Mouse (Mus musculus): ENCODE measurements around the gene Gm17571. TPM values are rescaled to one million over a fixed set of nuclear protein-coding genes. Genes with fewer than 3 reads are reported as not detected.

Gene Gm17571
- total and polyA plus RNA-seq, 2 experiments from 2014 or later: not detected

- Histone ChIP-seq H3K36me3 (ENCODE audit: insufficient read depth, low read length) (no peaks in the 10 kb centered on the region), H3K9ac (replicated peaks; ENCODE audit: low read length) (no peak overlapping the region), H3K4me1 (ENCODE audit: insufficient read depth, low read length) (no peaks in the 10 kb centered on the region), H3K4me2 (ENCODE audit: low read depth, low read length) (no peak overlapping the region), H3K27ac (no peak overlapping the region), H3K27me3 (ENCODE audit: insufficient read depth, low read length) (no peaks in the 10 kb centered on the region), H3K4me3 (ENCODE audit: low read length) (no peak overlapping the region), H3K9me3 (ENCODE audit: low read length) (no peaks in the 10 kb centered on the region)
- no peak for DNase-seq (ENCODE audit: low spot score)
- WGBS: 50% methylated on average over 6 of the region's 6 CpGs
- TF ChIP-seq CTCF (IDR thresholded peaks at IDR 0.05; ENCODE audit: low read depth): no peak
- no peak for ATAC-seq
Measured at GRCm38 (mm10) chr9:13440911-13441310, 5.6 kb downstream of the Gm17571 start.

- no peak overlapping the region for H3K27ac ChIP-seq
- ATAC-seq (no peak), DNase-seq (ENCODE audit: low spot score) (no peak)
- H3K4me1 ChIP-seq (ENCODE audit: insufficient read depth, low read length): no peaks in the 10 kb centered on the region
- no peaks in the 10 kb centered on the region for H3K27me3 ChIP-seq (ENCODE audit: insufficient read depth, low read length)
- no peak overlapping the region for H3K4me2 ChIP-seq (ENCODE audit: low read depth, low read length)
- no peak for TF ChIP-seq CTCF (IDR thresholded peaks at IDR 0.05; ENCODE audit: low read depth)
- no peak overlapping the region for H3K9ac ChIP-seq (replicated peaks; ENCODE audit: low read length)
- H3K36me3 ChIP-seq (ENCODE audit: insufficient read depth, low read length): no peaks in the 10 kb centered on the region
- H3K4me3 ChIP-seq (ENCODE audit: low read length): no peak overlapping the region
- WGBS: 72% methylated on average over 6 of the region's 6 CpGs
- no peaks in the 10 kb centered on the region for H3K9me3 ChIP-seq (ENCODE audit: low read length)
Measured at GRCm38 (mm10) chr9:13433501-13434090, 13.0 kb downstream of the Gm17571 start.

GRCm38 (mm10) chr9:13431646-13432045 is 14.9 kb downstream of the Gm17571 start:
- 69% methylated on average over 3 of the region's 3 CpGs for WGBS
- H3K4me1 ChIP-seq (ENCODE audit: insufficient read depth, low read length): no peaks in the 10 kb centered on the region
- ATAC-seq (no peak), DNase-seq (ENCODE audit: low spot score) (no peak)
- no peak overlapping the region for H3K4me3 ChIP-seq (ENCODE audit: low read length)
- no peaks in the 10 kb centered on the region for H3K27me3 ChIP-seq (ENCODE audit: insufficient read depth, low read length)
- no peak for TF ChIP-seq CTCF (IDR thresholded peaks at IDR 0.05; ENCODE audit: low read depth)
- no peak overlapping the region for H3K27ac ChIP-seq
- H3K9ac ChIP-seq (replicated peaks; ENCODE audit: low read length): no peak overlapping the region
- H3K4me2 ChIP-seq (ENCODE audit: low read depth, low read length): no peak overlapping the region
- H3K36me3 ChIP-seq (ENCODE audit: insufficient read depth, low read length): no peaks in the 10 kb centered on the region
- no peaks in the 10 kb centered on the region for H3K9me3 ChIP-seq (ENCODE audit: low read length)

- H3K4me3 ChIP-seq (ENCODE audit: low read length): no peak overlapping the region
- H3K36me3 ChIP-seq (ENCODE audit: insufficient read depth, low read length): no peaks in the 10 kb centered on the region
- H3K27me3 ChIP-seq (ENCODE audit: insufficient read depth, low read length): no peaks in the 10 kb centered on the region
- H3K9ac ChIP-seq (replicated peaks; ENCODE audit: low read length): no peak overlapping the region
- no peaks in the 10 kb centered on the region for H3K4me1 ChIP-seq (ENCODE audit: insufficient read depth, low read length)
- ATAC-seq: no peak
- H3K4me2 ChIP-seq (ENCODE audit: low read depth, low read length): no peak overlapping the region
- H3K9me3 ChIP-seq (ENCODE audit: low read length): no peaks in the 10 kb centered on the region
- no peak for DNase-seq (ENCODE audit: low spot score)
- H3K27ac ChIP-seq: no peak overlapping the region
- TF ChIP-seq CTCF (IDR thresholded peaks at IDR 0.05; ENCODE audit: low read depth): no peak
Measured at GRCm38 (mm10) chr9:13430744-13431143, 15.8 kb downstream of the Gm17571 start.

GRCm38 (mm10) chr9:13430302-13430701 is 16.3 kb downstream of the Gm17571 start:
- no peak for TF ChIP-seq CTCF (IDR thresholded peaks at IDR 0.05; ENCODE audit: low read depth)
- Histone ChIP-seq H3K4me2 (ENCODE audit: low read depth, low read length) (no peak overlapping the region), H3K9me3 (ENCODE audit: low read length) (no peaks in the 10 kb centered on the region), H3K4me3 (ENCODE audit: low read length) (no peak overlapping the region), H3K27ac (no peak overlapping the region), H3K36me3 (ENCODE audit: insufficient read depth, low read length) (no peaks in the 10 kb centered on the region), H3K9ac (replicated peaks; ENCODE audit: low read length) (no peak overlapping the region), H3K4me1 (ENCODE audit: insufficient read depth, low read length) (no peaks in the 10 kb centered on the region), H3K27me3 (ENCODE audit: insufficient read depth, low read length) (no peaks in the 10 kb centered on the region)
- 84% methylated on average over 6 of the region's 6 CpGs for WGBS
- no peak for ATAC-seq
- no peak for DNase-seq (ENCODE audit: low spot score)

GRCm38 (mm10) chr9:13429477-13430125 is 17.0 kb downstream of the Gm17571 start:
- 41% methylated on average over 2 of the region's 2 CpGs for WGBS
- DNase-seq (ENCODE audit: low spot score): no peak
- Histone ChIP-seq H3K9ac (replicated peaks; ENCODE audit: low read length) (no peak overlapping the region), H3K4me2 (ENCODE audit: low read depth, low read length) (no peak overlapping the region), H3K4me1 (ENCODE audit: insufficient read depth, low read length) (no peaks in the 10 kb centered on the region), H3K36me3 (ENCODE audit: insufficient read depth, low read length) (no peaks in the 10 kb centered on the region), H3K27me3 (ENCODE audit: insufficient read depth, low read length) (no peaks in the 10 kb centered on the region), H3K4me3 (ENCODE audit: low read length) (no peak overlapping the region), H3K27ac (no peak overlapping the region), H3K9me3 (ENCODE audit: low read length) (no peaks in the 10 kb centered on the region)
- no peak for TF ChIP-seq CTCF (IDR thresholded peaks at IDR 0.05; ENCODE audit: low read depth)
- ATAC-seq: no peak

All from hindbrain, postnatal 0 days (tissue).